Mouse (Mus musculus) heart, adult 2 months (tissue): ENCODE results near the gene Gm20388. TPM values are rescaled to one million over a fixed set of nuclear protein-coding genes. Genes with fewer than 3 reads are reported as not detected.

Experiments used
- DNase-seq, 2 experiments: peaks; one replicate each; pipeline ENCODE4 v3.0.0; 2021
- H3K27ac ChIP-seq: fragments of 200-600 bp; 2 replicates; pipeline ENCODE4 v1.8.1; 2022
- H3K27me3 ChIP-seq: fragments of 200-500 bp; 2 replicates; pipeline ENCODE4 v1.6.1; 2012; ENCODE audit warnings: mild to moderate bottlenecking, low read length, inconsistent platforms, mixed read lengths; ENCODE audit not compliant: control insufficient read depth, insufficient read depth
- H3K36me3 ChIP-seq: fragments of 200-500 bp; 2 replicates; pipeline ENCODE4 v1.6.1; 2012; ENCODE audit warnings: low read length, inconsistent platforms; ENCODE audit not compliant: control insufficient read depth, insufficient read depth
- H3K4me1 ChIP-seq: fragments of 200-500 bp; 2 replicates; pipeline ENCODE4 v1.6.1; 2011; ENCODE audit warnings: low read length; ENCODE audit not compliant: control insufficient read depth, insufficient read depth
- H3K4me3 ChIP-seq: fragments of 200-600 bp; 2 replicates; pipeline ENCODE4 v1.8.1; 2022
- H3K79me2 ChIP-seq: fragments of 200-500 bp; replicated peaks from 2 replicates; pipeline ENCODE4 v1.6.1; 2012; ENCODE audit warnings: mild to moderate bottlenecking, inconsistent platforms, low read length, moderate library complexity, mixed read lengths; ENCODE audit not compliant: control insufficient read depth, insufficient read depth
- H3K9ac ChIP-seq: fragments of 200-500 bp; 2 replicates; pipeline ENCODE4 v1.6.1; 2012; ENCODE audit warnings: low read depth, mild to moderate bottlenecking, control low read depth, inconsistent platforms, low read length, mixed read lengths
- CTCF ChIP-seq: fragments of 200-600 bp; IDR thresholded peaks from 2 replicates; pipeline ENCODE4 v1.8.1; 2022; ENCODE audit warnings: antibody characterized with exemption, mild to moderate bottlenecking, moderate library complexity
- EP300 ChIP-seq: fragments of 200-500 bp; IDR thresholded peaks from 2 replicates; pipeline ENCODE4 v1.6.1; 2011; ENCODE audit warnings: low read depth, low read length, control low read depth; ENCODE audit not compliant: insufficient read depth
- POLR2A ChIP-seq: fragments of 200-500 bp; IDR thresholded peaks from 2 replicates; pipeline ENCODE4 v1.6.1; 2011; ENCODE audit warnings: mild to moderate bottlenecking, low read depth, low read length, control low read depth; ENCODE audit not compliant: insufficient read depth
- WGBS: fragments of 180-500 bp; shearing (Covaris S2); methylation state at CpG from one replicate; pipeline ENCODE4 v1.1.7; 2018; 5-methylcytosine and 5-hydroxymethylcytosine counted together
- intact Hi-C: fragments of 180-260 bp; cut with DNase I; formaldehyde crosslinking; loops from one replicate; pipeline ENCODE4 v1.15.1; 2025
- polyA plus RNA-seq: library from polyadenylated mRNA; depleted of rRNA; stranded (reverse); fragments of >200 nt; gene quantifications from 2 replicates; pipeline ENCODE4 v1.2.3, GENCODE M21; 2012
- total RNA-seq, 2 experiments: library from RNA; stranded (reverse); gene quantifications; 2 replicates each; pipeline ENCODE4 v1.2.3; 2021

Gm20388 gene
- total and polyA plus RNA-seq, 3 experiments, result 1.8 to 32.3 TPM; not detected in 1

- Histone ChIP-seq H3K4me1 (peaks cover 39% of the 10 kb centered on the region), H3K36me3 (no peaks in the 10 kb centered on the region), H3K9ac (no peak overlapping the region), H3K4me3 (no peak overlapping the region), H3K79me2 (no peaks in the 10 kb centered on the region), H3K27me3 (no peaks in the 10 kb centered on the region), H3K27ac (peak overlapping the region; percentile 89)
- TF ChIP-seq EP300 (no peak), CTCF (no peak), POLR2A (no peak)
- peak in 1 of 2 experiments; percentile 38 for DNase-seq
- intact Hi-C loops, result no loop called here
- WGBS, result 86% methylated on average over 17 of the region's 17 CpGs
These were observed 279.6 kb downstream of the Gm20388 start for GRCm38 (mm10) chr8:120190107-120190809.

DNA sequence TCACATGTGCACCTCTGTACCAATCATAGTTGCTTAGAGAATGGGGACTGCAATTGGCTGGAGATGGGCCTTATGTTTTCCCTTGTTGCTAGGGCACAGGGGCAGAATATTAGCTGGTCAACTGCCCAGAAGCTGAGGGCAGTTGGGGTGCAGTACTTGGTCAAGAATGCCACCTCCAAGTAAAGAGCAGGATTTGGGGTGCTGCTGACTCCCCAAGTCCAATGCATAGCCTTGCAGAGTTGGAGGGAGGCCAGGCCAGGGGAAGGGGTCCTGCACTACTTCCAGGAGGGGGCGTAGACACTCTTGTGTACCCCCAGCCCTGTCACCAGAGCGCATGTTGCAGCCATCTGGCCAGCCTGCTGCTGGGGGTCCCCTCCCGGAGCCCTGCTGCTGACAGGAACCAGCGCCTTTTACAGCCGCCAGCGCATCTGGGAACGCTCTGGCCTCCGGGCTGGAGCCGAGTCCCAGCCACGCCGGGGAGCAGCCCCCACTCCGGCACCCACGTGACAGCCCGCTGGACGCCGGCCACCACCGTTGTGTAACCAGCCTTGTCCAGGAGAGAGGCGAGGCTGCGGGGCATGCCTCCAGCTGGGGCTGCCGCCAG lies 280.3 kb downstream of the Gm20388 start:
- Histone ChIP-seq H3K79me2 (no peaks in the 10 kb centered on the region), H3K9ac (peak overlapping the region; percentile 86), H3K36me3 (no peaks in the 10 kb centered on the region), H3K27me3 (no peaks in the 10 kb centered on the region), H3K27ac (peak overlapping the region; percentile 89), H3K4me3 (peak overlapping the region; percentile 5; the same call in 1 of the 2 replicates), H3K4me1 (peaks cover 33% of the 10 kb centered on the region)
- intact Hi-C loops, result no loop called here
- peak; percentile 96 to 98 for DNase-seq
- TF ChIP-seq EP300 (peak; percentile 57; the same call in 1 of the 2 replicates), POLR2A (no peak), CTCF (peak; percentile 20; the same call in 1 of the 2 replicates)
- WGBS, result 23% methylated on average over 20 of the region's 20 CpGs

DNA sequence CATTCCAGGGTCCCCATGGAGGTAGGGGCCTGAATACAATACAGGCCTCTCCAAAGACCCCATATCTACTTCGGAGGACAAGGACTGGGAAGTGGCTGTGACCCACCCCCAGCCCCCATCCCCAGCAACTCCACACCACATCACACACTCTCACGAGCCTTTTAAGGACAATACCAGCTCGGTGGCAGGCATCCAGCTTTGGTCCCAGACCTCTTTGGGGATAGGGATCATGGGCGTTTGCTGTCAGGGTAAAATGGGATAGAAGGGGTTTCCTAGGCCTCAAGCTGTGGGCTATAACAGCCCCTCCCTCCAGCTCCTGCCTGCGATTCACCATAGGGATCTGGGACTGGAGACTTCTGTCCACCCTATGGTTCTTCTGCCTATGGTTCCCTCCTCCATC lies 281.0 kb downstream of the Gm20388 start:
- TF ChIP-seq EP300, result no peak
- no peak for TF ChIP-seq CTCF
- no peak for TF ChIP-seq POLR2A
- no peaks in the 10 kb centered on the region for H3K79me2 ChIP-seq
- 66% methylated on average over 5 of the region's 5 CpGs for WGBS
- peaks cover 27% of the 10 kb centered on the region for H3K4me1 ChIP-seq
- no peak overlapping the region for H3K4me3 ChIP-seq
- DNase-seq, result no peak
- H3K36me3 ChIP-seq, result no peaks in the 10 kb centered on the region
- H3K9ac ChIP-seq, result peak overlapping the region; percentile 3; the same call in 1 of the 2 replicates
- no peaks in the 10 kb centered on the region for H3K27me3 ChIP-seq
- intact Hi-C loops, result no loop called here
- H3K27ac ChIP-seq, result peak overlapping the region; percentile 89

- Histone ChIP-seq H3K4me3 (no peak overlapping the region), H3K36me3 (no peaks in the 10 kb centered on the region), H3K79me2 (no peaks in the 10 kb centered on the region), H3K4me1 (peaks cover 23% of the 10 kb centered on the region), H3K27me3 (no peaks in the 10 kb centered on the region), H3K27ac (no peak overlapping the region; the same call in 1 of the 2 replicates), H3K9ac (no peak overlapping the region)
- intact Hi-C loops, result no loop called here
- no peak for TF ChIP-seq CTCF
- no peak for TF ChIP-seq POLR2A
- TF ChIP-seq EP300, result no peak
- WGBS, result 97% methylated on average over 5 of the region's 5 CpGs
- no peak for DNase-seq
These were observed 281.5 kb downstream of the Gm20388 start for GRCm38 (mm10) chr8:120192118-120192517.

- no peak for TF ChIP-seq CTCF
- no peak for TF ChIP-seq POLR2A
- no peak for TF ChIP-seq EP300
- no peak for DNase-seq
- Histone ChIP-seq H3K4me1 (peaks cover 6% of the 10 kb centered on the region), H3K27me3 (no peaks in the 10 kb centered on the region), H3K4me3 (no peak overlapping the region), H3K27ac (no peak overlapping the region), H3K79me2 (no peaks in the 10 kb centered on the region), H3K36me3 (no peaks in the 10 kb centered on the region), H3K9ac (no peak overlapping the region)
- 89% methylated on average over 6 of the region's 6 CpGs for WGBS
- intact Hi-C loops, result no loop called here
These were observed 290.7 kb downstream of the Gm20388 start for GRCm38 (mm10) chr8:120201351-120201750.

DNA sequence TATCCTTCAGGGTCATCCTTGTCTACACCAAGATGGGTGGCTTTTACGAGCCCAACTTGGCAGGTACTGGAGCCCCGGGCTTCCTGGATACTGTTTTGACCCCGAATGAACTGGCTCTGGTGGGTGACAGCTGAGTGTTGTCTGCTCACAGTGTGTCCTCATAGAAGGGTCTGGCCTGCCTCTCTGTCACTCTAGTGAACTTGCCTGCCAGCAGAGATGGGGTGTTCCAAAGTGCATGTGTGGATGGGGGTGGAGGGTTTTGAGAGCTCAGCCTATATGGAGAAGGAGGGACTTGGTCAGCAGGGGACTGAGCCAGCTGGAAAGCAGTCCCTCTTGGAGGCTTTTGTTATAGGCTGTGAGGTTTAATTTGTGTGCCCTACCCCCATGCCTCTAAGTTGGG lies 291.9 kb downstream of the Gm20388 start:
- TF ChIP-seq EP300, result 0 out of 2 replicates have a peak, but pooled peaks have one; percentile 17
- TF ChIP-seq POLR2A, result no peak
- no peak for DNase-seq
- H3K4me3 ChIP-seq, result no peak overlapping the region
- WGBS, result 44% methylated on average over 3 of the region's 3 CpGs
- H3K4me1 ChIP-seq, result peaks cover 6% of the 10 kb centered on the region
- no peaks in the 10 kb centered on the region for H3K27me3 ChIP-seq
- no peaks in the 10 kb centered on the region for H3K79me2 ChIP-seq
- intact Hi-C loops, result no loop called here
- no peak overlapping the region for H3K27ac ChIP-seq
- H3K9ac ChIP-seq, result no peak overlapping the region
- no peaks in the 10 kb centered on the region for H3K36me3 ChIP-seq
